Mouse (Mus musculus): ENCODE data around the gene Tmem216.
A peak's percentile ranks its signal among the peaks of the same experiment; 100 is the strongest.

Tmem216 gene

DNA sequence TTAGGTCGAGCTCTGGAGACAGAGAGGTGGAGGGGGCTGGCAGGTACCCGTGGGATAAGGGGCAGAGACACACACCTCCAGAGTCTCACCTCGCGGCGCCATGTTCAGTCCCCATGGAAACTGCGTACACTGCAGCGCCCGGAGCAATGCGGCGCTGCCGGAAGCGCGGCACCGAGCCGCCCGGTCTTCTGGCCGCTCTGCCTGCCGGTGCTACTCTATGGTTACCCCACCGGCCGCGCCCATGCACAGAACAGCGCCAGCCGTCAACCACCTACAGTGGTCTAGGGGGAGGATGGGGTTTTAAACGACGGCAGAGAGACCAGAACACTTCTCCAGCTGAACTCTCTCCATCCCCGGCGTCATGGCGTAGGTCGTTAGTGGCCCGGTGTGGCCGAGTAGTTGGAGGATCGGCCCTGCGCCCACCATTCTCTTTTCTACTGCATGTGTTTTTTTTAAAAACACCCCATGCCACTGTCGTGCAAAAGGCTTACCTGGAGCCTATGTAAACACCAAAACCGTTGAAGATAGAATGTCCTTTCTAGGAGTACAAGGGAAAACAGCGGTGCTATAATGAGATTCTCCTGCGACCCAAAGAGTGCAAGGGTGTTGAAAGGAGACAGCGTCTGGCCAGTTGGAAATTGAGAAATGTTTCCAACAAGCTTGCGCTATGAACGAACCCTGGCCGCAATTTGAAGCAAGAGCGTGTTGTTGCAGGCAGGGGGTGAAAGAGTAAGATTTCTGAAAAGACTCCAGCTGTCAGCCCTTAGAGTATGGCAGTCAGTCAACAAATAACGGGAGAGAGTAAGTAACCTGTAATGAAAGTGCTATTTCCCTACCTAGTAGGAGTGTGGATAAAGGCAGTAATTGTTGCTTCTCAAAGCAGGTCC, at the start of gene Tmem216:
TSS of gene Tmem216 (minus strand) at position 615 of the 887 bp plus-strand sequence.
- peak; percentile 90 to 93 for DNase-seq (ENCODE audit: low spot score in 2 of 2)

DNA sequence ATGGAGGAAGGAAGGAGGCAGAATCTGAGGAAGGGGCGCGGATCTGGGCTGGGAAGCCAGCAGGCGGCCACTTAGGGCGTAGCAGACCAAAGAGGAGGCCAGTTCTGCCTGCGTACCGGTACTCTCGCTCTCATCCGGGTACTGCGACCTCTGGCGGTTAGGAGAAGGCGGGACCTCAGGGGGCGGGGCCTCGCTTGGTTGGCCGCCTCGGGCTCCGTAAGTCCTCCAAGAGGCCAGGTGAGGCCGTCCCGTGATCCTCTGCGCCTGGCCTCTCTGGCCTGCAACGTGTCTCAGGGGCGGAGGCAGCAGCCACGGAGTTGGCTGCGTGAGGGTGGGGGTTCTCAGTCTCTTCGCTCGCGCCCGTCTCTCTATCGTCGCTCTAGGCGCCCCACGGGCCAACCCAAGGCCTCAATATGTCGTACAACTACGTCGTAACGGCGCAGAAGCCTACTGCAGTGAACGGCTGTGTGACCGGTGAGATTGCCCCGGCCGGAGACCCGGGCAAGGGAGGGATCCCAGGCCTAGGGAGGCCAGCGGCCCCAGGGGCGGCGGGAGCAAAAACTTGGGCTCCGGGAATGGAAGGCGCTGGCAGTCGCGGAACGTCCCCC, 49.4 kb upstream of the Tmem216 start, which contains the start of the genes Ddb1 and Tkfc:
TSS of gene Ddb1 (plus strand) at position 35 of the 608 bp plus-strand sequence.
TSS of gene Tkfc (minus strand) at position 362 of the 608 bp plus-strand sequence.
- DNase-seq (ENCODE audit: low spot score in 2 of 2), result peak; percentile 99

DNA sequence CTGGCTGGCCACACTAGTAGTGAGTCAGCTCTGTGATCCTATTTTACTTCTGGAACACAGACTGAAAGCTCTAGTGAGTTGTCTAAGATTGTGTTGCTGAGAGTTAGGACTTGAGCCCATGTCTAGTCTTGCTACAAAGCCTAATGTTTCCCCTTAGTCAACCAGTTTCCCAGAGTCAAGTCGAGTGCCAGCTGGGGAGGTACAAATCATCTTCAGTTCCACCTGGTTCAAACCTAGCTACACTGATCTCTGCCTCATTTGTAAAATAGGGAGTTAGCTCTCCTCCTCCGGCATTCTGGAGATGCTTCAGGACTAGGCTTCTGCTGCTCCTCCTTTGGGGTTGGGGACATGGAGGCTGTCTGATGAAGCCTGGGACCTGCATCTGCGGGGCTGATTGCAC, 48.5 kb upstream of the Tmem216 start:
- DNase-seq (ENCODE audit: low spot score in 2 of 2), result no peak

DNA sequence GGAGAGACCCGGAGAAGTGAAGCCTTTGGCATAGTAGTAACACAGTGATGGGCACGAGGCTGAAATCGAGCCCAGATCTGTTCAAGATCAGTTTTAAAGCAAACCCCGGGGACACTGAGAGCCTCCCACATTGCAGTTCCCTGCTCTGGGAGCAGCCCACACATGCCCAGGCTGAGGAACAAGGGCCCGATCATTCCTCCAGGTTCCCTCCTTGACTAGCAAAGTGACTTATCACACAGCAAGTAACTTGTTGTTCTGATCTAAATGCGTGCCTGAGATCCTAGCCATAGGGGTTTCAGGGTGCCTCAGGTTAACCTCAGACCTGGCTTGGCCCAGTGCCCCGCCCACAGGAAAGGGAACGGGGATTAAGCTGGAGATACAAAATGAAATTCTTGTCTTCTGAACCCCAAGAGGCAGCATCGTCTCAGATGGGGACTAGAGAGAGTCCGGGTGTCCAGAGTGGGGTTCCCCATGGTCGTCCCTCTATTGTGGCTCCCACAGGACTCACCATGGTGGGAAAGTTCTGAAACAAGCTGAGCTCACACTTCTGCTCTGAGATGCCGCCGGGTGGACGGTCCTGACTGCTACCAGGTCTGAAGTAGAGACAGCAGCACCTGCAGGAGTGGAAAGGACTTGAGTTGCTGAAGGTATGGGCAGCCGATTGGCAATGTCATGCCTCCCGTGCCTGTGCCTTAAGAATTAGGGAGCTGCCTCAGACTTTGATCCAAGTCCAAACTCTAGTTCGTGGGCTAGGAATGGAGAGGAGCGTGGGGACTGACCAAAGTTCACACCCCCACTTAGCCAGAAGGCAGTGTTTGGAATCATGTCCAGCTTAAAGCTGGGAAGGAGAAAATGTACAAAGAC, 47.9 kb upstream of the Tmem216 start:
- DNase-seq (ENCODE audit: low spot score in 2 of 2), result peak; percentile 38 to 52

DNA sequence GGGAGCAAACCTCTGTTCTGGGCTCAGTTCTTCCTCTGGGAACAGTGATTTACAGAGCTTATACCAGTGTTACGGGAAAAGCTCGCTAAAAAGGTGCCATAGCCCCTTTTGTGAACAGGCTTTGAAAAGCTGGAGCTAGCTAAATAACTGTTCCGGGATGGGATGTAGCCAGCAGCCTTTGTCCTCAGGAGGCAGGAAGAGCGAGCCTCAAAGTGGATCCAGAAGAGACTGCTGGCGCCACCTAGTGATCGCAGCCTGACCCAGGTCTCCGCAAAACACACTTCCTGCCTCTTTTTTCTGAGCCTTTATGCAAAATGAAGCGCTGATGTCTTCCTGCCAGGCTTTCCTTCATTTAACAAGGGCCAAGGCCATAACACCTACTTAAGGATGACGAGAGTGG, 46.7 kb upstream of the Tmem216 start:
- peak; percentile 91 to 93 for DNase-seq (ENCODE audit: low spot score in 2 of 2)

DNA sequence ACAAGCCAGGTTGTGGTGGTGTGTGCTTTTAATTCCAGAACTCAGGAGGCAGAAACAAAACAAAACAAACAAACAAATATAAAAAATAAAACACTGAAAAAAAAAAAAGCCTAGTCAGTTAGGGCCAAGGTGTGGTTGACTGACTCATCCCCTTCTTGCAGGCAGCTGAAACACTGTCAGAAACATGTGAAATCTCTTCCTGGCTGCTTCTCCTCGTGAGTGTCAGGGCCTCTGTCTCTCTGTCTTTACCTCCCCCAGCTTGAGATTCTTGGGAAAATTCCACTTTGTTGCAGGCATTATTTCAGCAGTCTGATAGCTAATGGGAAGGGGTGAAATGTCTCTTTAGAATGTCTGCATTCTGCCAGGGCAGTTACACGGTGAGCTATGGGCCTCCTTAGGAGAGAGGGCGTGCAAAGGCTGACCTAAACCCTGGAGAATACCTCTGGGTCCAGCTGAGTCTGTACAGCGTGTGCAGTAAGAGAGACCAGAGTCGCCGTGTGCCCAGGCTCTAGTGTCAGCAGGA, 46.3 kb upstream of the Tmem216 start:
- DNase-seq (ENCODE audit: low spot score in 2 of 2), result no peak

DNA sequence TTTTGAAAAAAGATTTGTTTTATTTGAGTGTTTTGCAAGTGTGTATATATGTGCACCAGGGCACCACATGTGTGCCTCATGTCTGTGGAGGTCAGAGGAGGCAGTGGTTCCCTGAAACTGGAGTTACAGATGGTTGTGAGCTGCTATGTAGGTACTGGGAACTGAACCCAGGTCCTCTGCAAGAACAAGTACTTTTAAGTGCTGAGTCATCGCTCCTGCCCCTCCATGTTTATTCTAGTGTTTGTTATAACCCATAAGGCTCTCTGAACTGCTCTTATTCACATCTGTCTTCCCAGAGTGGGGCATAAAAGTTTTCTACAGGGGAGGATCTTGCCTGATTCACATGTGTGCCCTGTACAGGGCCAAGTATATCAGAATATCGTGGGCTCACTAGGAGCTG, 43.6 kb upstream of the Tmem216 start:
- DNase-seq (ENCODE audit: low spot score in 2 of 2), result no peak

DNA sequence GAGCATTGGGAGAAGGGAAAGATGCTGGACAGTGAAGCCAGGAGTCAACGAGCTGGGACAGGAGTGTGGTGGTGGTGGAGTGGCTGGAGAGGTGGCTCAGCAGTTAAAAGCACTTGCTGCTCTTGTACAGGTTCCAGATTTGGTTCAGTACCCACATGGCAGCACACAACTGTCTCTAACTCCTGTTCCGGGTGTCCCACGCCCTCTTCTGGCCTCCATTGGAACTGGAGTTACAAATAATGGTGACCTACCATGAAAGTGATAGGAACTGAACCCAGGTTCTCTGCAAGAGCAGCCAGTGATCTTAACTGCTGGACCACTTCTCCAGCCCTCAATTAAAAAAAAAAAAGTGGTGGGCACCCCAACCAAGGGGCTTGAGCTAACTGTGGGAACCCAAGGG, 42.1 kb upstream of the Tmem216 start:
- no peak for DNase-seq (ENCODE audit: low spot score in 2 of 2)

DNA sequence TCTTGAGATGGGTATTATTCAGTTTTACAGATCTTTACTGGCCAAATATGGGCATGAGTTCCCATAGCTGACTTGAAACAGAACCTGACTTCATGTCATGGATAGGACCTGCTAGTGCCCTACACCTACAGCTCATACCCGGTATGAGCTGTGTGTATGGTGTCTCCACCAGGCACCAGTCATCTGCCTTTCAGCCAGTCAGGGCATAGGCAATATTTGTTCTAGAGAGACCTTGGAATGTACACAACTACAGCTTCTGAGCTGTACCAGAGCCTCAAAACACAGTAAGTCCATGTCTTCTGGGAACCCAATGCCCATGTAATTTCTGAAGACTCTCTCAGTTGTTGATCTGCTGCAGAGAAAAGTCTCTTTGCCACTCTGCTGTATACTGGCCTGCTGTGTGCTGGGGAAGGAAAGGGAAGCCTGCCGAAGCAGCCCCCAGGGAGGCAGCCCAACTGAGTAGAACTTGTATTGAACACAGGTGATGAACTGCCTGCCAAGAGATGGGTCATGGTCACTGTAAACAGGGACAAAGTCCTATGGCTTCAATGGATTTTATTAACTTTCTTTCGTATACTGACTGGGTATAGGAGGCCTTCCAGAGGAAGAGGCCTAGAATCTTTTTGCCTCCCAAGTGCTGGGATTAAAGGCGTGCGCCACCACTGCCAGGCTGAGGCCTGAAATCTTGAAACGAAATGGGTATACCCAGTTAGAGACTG, 35.8 kb upstream of the Tmem216 start:
- no peak for DNase-seq (ENCODE audit: low spot score in 2 of 2)

DNA sequence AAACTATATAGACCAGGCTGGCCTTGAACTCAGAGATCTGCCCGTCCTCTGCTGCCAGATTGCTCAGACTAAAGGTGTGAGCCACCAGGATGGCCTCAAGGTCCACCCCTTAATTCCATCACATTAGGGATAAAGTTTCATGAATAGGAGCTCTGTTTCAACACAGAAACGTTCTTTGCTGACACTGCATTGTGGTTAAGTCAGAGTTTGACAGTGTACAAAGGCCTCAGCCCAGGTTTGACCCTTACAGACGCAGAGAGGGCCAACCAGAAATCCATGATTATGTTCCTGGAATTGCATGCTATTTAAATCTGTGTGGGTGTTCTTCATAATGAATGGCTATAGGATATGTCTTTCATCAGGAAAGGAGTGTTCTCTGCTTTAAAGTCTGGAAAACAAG, 34.3 kb upstream of the Tmem216 start:
- DNase-seq (ENCODE audit: low spot score in 2 of 2), result no peak

DNA sequence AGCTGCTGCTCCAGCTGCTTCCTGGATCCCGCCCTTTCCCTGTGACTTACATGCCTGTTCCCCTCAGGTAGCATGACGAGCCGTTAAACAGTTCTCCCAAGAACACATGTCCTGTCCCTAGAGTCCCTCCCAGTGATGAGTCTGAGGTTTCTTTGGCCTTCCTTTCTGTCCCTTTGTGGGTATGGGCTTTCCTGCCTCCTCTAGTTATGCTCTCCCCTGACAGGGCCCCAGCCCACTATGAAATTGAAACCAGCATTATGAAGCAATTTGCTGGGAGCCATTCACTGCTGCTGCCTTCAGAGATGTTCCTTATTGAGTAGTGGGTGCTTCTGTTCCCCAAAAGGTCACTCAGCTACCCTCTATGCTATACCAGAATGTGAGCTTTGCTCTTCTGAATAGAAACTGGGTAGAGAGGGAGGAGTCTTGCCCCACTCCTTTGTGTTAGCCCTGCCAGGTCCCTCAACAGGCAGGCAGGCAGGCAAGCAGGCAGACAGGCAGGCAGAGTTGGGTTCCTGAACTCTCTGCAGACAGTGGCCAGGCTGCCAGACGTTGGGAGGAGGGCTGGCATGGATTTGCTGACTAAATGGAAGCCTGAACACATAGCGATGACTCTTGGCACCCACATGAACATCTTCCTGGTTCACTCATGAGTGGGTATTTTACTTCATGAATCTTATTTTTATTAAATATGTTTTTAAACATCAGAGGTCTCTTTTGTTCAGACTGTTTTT, 33.3 kb upstream of the Tmem216 start:
- DNase-seq (ENCODE audit: low spot score in 2 of 2), result no peak

DNA sequence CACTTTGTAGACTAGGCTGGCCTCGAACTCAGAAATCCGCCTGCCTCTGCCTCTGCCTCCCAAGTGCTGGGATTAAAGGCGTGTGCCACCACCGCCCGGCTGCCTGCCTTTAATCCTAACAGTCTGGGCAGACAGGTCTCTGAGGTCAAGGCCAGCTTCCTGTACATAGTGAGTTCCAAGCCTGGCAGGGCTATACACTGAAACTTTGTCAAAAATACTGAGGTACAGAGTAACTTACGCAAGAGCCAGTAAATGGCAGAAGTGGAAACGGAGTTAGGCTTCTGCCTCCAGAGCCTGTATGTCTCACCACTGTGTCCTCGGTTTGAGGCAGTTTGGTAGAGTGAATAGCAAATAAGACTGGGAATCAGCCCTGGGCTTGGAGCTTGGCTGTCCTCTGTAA, 31.2 kb upstream of the Tmem216 start:
- no peak for DNase-seq (ENCODE audit: low spot score in 2 of 2)

DNA sequence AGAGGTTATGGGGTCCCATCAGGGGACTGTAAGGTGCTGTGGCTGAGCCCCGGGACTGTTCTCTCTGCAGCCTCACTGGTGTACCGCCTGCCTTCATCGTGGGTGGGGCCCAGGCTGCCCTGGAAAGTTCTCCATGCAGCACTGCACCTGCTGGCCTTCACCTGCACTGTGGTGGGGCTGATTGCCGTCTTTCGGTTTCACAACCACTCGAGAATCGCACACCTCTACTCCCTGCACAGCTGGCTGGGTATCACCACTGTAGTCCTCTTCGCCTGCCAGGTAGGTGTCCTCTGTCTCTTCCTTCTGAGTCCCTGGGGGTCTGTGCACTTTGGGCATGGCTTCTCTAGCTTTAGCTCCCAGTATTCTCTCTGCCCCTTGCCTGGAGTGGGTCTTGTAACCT, 29.1 kb upstream of the Tmem216 start:
- no peak for DNase-seq (ENCODE audit: low spot score in 2 of 2)

DNA sequence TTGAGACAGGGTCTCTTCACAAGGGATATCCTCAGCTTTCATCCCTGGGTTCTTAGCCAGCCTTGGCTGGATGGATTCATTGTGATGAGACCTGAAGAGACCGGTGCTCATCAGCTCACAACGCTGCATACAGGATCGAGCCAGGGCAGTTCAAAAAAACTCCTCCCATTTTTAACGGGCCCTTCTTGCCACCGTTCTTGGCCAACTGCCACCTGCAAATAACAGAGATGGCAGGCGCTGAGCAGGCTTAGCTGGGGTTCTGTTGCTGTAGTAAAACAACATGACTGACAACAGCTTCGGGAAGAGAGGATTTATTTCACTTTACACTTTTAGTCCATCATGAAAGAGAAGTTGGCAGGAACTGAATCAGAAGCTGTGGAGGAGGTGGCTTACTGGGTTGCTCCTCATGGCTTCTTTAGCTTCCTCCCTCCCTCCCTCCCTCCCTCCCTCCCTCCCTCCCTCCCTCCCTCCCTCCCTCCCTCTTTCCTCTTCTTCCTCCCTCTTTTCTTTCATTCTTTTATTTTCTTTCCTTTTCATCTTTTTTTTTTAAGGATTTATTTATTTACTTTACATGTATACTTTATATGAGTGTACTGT, 27.6 kb upstream of the Tmem216 start:
- peak in 1 of 2 experiments; percentile 36 for DNase-seq (ENCODE audit: low spot score in 2 of 2)

DNA sequence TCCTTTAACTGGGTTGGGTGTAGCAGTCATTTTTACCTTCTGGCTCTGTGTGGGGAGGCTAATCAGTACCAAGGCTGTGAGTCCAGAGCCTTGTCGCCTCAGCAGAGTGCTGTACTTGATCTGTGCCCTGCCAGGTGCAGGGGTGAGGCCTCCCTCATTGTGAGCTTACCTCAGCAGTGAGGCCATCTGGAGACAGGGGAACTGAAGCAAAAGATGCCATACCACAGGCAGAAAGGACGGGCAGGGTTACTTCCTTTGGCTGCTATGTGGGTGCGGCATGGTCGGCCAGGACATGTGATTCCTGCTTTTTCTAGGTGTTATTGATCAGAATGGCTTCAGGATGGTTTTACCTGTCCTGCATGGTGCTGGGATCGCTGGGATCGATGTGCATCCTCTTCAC, 25.9 kb upstream of the Tmem216 start:
- DNase-seq (ENCODE audit: low spot score in 2 of 2), result no peak

DNA sequence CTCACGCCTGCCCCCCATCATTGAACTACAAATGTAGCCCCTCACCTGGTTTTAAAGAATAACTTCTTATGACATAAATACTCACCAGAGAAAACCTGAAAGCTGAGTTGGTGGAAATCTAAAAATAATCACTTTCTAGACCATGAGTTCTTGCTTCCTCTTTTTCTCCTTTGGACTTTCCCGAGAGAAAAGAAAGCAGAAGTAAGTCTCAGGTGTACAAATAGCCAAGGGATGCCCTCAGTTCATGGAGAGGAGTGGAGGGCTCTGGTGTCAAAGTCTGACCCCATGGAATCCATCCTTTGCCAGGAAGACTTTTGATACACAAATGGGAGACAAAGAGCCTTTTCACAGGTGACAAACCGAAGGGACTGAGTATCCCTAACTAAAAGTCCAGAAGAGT, 24.7 kb upstream of the Tmem216 start:
- DNase-seq (ENCODE audit: low spot score in 2 of 2), result no peak

DNA sequence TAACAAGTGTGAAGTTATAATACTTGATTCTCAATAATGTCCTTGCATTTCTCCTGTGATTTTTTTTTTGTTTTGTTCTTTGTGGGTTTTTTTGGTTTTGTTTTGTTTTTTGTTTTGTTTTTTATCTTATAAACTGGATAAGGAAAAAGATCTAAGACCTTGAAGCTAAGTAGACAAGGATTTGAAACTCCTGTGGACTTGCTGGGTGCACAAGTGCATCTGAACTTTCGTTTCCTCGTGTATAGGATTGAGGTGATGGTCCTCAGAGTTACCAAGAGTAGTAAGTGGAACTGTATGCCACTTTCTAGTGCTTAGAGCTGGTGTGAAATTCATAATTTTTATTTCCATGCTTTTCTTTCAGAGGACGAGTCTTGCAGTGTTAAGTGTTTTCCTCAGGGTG, 24.1 kb upstream of the Tmem216 start:
- DNase-seq (ENCODE audit: low spot score in 2 of 2), result no peak

DNA sequence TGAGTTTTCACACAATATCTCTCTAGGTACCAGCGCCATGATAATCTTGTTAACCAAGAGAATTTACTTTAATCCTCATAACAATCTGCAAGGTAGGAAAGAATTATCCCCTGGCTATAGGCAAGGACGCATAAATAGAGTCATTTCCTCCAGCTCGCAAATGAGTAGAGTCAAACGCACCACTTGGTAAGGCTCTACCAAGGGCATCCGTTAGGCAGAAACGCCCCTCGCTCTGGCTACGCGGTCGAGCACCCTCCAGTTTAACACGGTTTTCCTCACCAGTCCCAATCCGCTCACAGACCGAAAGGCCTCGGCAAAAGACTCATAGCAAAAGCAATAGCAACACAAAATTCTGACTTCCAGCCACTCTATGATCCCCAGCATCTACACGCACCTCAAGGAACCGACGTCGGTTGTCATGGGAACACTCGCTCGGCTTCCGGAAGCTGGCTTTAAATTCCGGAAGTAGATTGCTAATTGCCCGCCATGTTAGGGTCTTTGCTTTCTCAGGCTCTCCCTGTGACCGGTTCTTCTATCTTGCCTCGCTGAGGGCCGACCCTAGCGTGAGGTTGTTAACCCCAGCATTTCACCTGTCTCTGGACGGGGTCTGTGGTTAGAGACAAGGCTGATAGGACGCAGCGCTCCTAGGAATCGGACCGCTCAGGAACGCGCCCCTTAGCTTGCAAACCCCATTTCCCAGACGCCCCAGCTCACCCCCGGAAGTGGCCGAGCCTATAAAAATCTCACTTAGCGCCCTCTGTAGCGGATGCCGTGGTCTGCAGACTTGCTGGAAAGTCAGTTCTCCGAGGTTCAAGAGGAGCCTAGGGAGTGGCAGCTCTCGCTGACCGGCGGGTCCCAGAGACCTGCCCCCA, 20.9 kb upstream of the Tmem216 start, which contains the start of the genes Cyb561a3 and Tmem138:
TSS of gene Cyb561a3 (plus strand) at position 483 of the 872 bp plus-strand sequence.
TSS of gene Tmem138 (minus strand) at position 673 of the 872 bp plus-strand sequence.
- DNase-seq (ENCODE audit: low spot score in 2 of 2), result peak; percentile 94 to 97

DNA sequence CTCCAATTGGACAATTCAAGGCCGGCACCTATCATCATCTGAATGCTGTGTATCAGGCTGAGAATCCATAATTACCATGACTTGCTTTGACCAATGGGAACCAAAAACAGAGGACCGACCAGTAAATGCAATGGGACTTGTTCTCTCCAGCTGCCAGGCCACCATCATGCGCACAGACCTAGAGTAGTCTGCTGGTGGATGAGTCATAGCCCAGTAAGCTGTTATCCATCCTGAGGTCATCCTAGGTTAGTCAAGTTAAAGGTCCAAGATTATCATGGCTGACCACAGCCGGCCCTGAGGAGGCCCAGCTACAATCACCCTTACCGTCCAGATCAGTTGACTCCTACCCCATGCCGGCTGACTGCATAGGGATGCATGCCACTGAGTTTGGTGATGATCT, 13.6 kb upstream of the Tmem216 start:
- no peak for DNase-seq (ENCODE audit: low spot score in 2 of 2)
